Mouse (Mus musculus): ENCODE data around the gene Sim2.

Sim2 gene

DNA sequence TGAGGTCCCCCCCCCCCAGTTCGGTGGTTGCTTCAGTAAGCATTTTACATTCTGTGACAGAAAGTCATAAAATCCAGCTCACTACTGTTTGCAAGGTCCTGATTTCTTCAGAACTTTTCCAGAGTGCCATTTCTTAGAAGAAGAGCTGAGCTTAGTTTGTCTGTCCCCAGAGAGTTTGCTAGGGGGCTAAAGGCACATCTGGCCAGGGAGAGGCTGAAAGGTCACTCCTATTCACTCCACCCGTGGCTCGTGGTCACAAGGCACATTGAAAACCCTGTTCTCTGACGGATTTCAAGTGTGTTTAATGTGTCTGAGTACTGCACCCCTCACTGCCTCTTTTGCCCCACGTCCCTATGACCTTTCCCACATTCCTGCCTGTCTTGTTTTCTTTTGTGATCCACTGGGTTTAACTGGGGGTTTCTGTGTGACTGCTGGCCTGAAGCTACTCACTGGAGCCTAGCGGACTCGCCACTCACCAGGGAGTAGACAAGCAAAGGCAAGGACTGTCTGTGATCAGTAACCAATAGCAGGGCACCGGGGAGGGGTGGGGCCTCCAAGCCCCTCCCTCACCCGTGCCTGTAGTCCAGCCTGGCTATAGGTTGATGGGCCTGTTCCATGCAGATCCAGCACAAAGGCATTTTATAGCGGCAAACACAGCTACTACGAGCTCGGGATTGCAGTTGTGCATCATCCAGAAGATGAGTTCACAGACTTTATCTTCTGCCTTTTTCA lies 13.2 kb downstream of the Sim2 start:
- DNase-seq, result no peak

DNA sequence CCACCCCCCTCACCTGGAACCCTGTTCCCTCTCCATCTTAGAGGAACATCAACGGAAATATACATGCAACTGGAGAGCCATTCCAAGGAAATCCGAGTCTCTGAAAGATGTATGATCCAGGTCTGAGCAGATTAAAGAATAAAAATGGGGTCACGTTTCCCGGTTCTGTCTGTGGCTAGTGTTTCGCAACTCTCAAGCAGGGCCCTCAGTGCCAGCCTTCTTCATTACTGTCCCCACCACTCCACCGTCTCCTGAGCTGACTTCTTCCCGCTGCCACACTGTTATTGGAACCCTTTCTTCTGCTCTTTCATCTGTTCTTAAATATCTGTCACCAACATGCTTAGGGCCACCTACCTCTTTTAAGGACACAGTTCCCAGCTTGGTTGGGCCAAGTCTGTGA lies 28.4 kb downstream of the Sim2 start:
- DNase-seq, result no peak

DNA sequence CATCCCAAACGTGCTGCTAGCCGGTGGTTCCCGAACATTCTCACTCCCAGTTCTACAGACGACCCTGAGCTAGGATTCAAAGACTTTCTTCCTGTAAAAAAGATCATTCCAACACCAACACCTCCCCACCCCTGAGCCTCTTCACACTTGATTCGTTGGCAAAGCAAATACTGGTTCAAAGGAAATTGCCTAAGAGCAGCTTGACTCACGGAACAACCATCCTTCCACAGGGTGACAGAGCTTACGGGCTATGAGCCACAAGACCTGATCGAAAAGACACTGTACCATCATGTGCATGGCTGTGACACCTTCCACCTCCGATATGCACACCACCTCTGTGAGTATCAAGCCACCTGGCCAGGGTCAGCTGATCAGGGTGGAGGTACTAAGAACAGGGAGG lies 30.0 kb downstream of the Sim2 start:
- DNase-seq, result peak; percentile 9

DNA sequence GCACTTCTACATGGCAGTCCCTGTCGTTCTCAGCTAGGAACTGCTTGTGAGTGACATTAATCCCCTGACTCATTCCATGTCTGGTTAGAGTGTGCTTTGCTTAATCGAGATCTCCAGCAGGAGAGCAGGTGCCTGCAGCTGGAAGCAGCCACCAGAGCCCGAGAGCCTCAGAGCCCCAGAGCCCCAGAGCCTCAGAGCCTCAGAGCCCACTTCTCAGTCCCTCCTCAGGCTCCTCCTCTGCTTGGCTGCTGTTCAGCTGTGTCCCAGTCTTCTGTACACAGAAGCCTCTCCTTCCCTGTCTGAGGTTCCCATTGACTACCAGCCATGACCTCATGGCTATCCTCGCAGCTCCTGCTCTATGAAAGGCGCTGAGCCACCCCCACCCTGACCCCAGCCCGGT lies 32.6 kb downstream of the Sim2 start:
- no peak for DNase-seq

DNA sequence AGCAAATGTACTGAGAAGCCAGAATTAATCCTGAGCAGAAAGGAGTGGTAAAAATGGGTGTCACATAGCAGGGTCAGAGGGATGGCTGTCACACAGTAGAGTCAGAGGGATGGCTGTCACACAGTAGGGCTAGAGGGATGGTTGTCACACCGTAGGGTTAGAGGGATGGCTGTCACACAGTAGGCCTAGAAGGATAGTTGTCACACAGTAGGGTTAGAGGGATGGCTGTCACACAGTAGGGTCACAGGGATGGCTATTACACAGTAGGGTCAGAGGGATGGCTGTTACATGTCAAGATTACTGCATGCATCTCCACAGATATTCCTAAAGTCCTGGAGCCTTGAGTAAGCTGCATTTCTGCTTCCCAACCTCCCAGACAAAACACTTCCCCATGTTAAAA lies 33.7 kb downstream of the Sim2 start:
- no peak for DNase-seq

DNA sequence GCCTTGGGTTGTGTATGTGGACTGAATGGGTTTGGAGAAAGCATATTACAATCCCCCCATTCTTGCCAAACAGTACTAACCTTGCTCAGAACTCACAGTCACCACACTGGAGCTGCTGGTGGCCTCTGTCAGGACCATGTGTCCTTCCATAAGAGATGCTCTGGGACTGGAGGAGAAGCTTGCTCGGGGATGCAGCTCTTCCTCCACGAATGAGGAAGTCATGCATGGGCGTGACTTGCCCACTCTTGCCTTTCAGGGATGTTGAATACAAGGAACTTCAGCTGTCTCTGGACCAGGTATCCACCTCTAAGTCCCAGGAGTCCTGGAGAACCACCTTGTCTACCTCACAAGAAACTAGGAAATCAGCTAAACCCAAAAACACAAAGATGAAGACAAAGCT lies 37.6 kb downstream of the Sim2 start:
- no peak for DNase-seq

DNA sequence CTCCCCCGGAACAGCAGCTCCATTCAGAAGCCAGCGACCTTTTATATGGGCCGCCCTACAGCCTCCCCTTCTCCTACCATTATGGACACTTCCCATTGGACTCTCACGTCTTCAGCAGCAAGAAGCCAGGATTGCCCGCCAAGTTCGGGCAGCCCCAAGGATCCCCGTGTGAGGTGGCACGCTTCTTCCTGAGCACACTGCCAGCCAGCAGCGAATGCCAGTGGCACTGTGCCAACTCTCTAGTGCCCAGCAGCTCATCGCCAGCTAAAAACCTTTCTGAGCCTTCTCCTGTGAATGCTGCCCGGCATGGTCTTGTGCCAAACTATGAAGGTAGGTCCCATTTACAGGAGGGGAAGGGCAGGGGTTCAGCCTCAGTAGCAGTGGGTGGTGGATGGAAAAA lies 38.5 kb downstream of the Sim2 start:
- DNase-seq, result peak; percentile 30

DNA sequence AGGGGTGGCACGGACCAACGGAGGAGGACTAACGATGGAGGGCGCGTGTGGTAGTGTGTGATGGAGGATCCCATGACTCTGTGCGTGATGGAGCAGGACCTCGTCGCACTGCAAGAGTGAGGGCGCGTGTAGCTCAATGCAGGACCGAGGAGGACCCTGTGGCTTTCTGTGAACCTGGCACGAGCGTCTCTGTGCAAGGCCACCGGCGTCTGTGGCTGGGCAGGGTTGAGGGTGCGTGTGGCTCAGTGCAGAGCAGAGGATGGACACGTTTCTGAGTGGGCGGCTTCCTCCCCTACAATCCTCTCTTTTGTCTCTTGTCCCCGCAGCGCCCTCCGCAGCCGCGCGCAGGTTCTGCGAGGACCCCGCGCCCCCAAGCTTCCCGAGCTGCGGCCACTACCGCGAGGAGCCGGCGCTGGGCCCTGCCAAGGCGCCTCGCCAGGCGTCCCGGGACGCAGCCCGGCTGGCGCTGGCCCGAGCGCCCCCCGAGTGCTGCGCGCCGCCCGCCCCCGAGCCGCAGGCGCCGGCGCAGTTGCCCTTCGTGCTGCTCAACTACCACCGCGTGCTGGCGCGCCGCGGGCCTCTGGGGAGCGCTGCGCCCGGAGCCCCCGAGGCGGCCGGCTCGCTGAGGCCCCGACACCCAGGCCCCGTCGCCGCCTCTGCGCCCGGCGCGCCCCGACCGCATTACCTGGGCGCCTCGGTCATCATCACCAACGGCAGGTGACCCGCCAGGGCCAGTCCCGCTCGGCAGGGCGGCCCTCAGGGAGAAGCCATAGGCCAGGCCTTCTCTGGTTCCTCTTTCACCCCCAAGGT lies 40.6 kb downstream of the Sim2 start:
- DNase-seq, result no peak

DNA sequence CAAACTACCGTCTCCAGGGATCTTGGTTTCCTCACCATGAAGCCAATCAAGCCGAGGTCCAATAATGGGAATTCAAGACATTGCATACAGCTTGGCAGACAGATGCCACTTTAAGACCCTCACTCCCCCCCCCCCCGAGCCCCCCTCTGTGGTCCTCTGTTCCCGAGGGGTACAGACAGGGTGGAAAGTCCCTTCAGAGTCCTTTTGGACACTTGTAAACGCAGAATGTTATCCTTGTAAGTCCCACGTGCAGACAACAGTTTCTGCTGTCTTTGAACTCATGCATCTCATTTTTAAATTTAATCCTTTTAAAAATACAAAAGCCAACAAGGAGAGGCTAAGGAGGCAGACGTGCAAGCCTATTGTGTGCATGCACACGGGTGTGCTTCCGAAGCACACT lies 41.5 kb downstream of the Sim2 start:
- no peak for DNase-seq

DNA sequence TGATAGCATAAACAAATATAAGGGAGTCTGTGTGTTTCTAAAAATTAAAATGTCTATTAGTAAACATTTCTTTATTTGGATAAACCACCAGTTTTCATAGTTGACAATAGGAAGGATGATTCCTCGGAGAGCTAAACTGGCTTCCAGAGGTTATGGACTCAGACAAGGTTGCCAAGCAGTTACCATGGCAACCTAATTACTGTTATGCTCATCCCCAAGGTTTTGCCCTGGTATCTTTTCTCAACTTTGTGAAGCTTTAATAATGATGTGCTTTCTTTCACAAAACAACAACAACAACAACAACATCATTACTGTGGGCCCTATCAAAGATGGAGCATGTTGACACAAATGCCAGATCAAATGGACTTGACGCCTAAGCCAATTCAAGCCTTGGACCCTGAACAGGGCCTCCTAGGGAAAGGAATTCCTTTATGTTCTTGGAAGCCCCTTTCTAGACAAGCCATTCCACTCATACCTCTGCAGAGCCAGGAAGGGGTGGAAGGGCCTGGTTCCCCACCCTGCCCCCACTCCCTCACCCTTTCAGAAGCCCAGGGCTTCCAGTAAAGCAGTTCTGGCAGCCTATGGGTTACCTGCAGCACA lies 43.6 kb downstream of the Sim2 start:
- no peak for DNase-seq

DNA sequence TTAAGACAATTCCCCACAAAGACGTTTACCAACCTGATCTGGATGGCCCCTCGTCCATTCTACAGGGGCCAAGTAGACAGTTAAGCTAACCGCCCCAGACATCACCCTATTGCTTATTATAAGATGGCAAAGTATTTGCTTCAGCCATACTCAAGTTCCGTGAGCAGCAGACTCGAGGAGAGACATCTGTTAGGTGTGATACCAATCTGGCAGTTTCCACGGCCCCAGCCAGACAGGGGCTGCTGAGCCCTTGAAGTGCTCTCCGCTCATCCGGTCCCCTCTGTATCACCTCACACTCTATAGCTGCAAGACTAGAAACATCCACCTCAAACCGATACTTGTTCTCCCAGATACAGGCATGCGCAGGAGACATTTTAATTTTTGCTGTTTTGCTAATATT lies 49.5 kb downstream of the Sim2 start:
- no peak for DNase-seq

DNA sequence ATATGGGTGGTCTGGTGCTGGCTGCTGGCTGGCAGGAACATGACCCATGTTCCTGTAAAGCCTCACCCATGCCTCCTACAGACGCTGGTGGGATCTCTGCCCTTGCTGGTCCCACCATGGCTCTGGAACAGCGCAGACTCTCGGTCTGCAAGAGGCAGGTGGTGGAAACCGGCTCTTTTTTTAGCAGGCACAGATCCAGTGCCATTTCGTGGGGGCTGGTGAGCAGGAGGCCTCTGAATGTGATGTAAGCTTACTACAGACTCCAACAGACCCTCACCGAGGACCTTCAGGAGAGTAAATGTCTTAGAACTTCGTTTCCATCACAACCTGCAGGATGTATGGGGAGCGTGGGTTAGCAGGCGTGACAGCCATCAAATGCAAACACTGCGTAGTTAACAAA lies 56.0 kb downstream of the Sim2 start:
- no peak for DNase-seq

DNA sequence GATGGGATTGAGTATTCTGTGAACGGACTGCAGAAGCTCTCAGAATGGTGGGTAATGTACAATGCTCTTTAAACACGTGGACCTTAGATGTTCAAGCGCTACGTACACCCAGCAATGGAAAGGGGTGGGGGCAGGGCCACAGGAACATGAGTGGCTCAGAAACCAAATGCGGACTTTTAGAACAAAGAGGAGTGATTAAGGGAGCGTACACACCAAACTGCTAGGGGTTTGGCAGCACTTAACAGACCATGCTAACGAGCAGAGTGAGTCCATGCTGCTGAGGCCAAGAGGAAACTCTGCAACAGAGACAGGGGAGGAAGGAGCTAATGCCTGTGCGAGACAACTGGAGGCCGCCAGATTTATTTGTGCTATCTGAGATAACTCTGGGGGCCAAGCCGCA lies 58.6 kb downstream of the Sim2 start:
- DNase-seq, result peak; percentile 4

DNA sequence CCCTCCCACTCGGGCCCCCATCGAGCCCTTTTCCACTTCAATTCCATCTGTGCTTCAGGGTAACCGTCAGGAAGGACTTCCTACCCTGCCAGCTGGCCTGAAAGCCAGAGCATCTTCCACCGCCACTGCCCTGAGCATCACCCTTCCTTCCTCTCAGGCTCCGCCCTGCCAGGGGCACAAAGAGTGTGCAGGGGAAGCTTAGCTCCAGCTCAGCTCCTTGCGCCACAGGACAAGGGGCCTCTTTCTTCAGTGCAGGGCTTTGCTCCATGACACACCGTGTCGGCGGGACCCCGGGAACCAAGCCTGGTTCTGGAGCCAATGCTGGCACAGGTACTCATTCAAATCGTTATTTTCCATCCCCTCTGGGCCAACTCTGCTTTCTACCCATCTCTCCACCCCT lies 63.4 kb downstream of the Sim2 start:
- DNase-seq, result peak; percentile 11

DNA sequence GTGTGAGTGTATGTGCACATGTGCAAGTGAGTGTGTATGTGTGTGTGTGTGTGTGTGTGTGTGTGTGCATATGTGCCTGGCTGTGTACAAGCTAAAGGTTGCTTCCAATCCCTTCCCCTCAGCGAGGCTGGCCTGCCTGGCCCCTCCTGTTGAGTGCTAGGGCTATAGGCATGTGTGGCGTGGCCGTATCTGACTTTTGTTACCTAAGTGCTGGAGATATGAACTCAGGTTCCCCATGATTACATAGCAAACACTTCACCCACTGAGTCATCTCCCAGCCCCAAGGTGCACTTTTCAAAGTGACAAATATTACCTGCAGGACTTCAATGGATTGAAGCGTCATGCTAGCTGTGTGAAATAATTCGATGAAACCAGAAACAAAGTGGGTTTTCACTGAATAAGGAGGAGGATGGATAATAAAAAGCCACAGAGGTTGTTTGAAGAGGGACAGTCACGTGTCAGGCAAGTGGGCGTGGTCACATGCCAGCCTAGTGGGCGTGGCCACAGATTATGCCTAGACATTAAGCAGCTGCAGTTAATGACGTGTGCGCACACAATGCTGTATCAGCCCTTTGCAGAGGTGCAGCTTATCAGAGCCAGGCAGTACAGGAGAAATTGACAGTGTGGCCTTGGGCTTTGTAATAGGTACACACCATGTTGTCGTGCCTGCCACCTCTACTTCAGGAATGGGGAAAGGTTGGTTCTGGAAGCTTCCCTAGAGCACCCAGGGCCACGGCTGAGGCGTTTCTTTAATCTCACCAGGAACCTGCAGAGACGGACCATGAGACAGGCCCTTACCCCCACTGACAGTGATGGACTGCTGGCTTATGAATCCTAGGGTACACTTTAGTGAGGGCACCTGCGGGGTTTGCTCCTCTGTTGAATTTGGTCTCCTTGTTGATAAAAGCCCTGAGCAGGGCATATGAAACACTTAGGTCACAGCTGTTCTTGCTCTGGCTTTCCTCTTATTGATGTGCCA lies 65.7 kb downstream of the Sim2 start:
- DNase-seq, result peak; percentile 39

DNA sequence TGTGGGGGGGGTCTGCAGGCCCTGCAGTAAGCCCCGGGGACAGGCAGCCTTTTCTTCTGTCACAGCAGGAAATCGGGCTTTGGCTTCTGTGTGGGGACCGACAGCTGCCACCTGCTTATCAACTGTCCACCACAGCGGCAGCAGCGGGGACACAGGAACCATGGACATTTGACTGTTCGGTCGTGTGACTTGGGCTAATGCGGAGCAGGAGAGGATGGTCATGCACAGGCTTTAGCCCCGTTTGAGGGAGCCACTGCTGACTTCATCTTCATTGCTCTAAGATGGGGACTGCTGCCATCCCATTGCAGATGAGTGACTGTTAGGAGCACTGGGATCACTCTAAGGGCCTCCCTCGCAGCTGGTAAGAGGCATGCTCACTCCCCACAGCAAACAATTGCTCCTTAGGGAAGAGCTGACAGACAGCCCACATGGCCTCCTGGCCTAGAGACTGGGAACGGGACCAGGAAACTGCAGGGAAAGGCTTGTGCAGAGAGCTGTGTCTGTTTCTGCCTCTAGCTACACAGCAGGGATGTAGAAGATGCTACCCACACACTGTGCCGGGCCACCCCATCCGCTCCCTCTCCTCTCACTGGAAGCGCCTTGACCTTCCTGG lies 70.4 kb downstream of the Sim2 start:
- no peak for DNase-seq

DNA sequence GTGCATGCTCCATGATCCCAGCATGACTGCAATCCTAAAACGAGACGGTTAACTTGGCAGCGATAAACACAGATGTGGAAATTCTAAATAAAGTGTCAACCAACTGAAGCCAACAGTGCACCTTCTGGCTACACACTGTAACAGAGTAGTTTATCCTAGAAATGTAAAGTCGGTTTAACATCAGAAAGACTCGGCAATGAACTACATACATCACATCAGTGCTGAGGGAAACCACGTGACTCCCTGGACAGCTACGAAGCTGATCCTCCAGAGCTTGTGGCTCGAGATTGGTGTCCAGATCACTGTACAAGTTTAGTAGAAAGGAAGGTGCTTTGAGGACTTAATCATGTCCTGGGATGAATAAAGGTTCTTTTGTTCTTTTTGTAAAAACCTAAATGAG lies 73.1 kb downstream of the Sim2 start:
- DNase-seq, result no peak

DNA sequence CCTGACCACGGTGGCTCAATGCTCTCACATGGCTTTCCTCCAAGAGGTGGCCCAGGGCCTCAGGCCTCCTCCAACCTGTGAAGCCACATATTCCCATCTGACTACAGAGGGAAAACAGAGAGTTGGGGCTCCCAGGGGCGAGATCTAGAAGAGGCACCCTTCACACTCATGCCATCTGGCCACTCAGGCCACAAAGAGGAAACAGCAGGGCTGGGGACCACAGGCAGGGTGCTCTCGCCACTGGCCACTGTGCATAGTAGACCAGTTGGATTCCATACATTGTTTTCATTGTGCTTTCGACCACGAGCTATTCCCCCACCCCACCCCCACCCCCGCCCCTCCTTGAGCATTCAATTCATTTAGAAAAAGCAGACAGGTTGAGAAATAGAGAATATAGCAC lies 77.3 kb downstream of the Sim2 start:
- no peak for DNase-seq

DNA sequence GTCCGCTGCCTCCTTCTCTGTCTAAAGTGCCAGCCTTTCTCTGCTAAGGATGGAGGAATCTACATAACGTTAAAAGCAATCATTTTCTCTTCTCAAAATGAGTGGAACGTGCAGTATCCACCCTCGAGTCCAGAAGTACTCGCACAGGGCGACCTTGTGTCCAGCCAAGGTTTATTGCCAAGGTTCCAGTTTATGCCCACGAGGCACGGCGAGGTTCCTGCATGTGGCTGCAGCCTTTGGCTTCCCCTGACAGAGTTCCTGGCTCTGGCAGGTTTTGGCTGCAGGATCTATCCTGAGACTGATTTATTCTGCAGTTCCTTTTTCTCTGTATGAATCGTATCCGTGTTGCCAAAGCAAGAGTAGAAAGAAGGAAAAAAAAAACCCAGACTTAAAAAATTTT lies 78.3 kb downstream of the Sim2 start:
- DNase-seq, result no peak

DNA sequence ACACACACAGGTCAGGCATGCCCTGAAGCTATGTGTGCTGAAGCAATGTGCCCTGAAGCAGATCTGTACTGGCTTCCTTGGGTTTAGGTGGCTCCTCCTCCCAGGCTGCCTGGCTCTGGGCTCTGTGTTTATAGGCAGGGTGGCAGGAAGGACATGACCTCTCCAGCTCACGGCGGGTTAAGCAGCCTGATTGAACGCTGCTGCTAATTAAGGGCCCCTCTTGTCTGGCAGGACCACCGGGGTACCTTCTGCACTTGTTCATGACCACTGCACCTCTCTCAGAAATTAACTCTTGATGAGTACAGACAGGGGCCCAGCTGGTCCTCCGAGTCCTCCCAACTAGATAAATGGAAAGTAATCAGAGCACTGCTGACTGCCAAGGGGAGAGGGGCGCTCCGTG lies 79.5 kb downstream of the Sim2 start:
- DNase-seq, result no peak

DNA sequence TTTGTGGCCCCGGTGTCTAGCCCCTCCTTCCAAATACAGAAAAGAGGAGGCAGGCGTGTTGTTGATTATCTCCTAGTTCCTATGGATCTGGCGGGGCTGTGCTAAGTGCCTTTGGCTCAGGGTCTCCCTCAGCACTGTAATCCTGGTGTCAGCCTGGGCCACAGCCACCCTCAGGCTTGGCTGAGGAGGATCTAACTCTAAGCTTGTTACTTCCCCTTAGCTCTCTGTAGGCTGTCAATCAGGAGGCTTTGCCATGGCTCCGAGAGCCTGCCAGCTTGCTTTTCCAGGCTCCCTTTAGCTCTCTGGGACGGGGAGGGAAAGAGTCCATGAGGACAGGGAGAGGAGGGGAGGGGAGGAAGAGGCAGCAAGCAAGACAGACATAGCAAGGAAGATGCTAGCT lies 80.2 kb downstream of the Sim2 start:
- no peak for DNase-seq

Measured in lung, postnatal 36 days (tissue).